Mouse (Mus musculus): ENCODE results near the gene Plekhh1.
"Not testable (repeated sequence)": the region's sequence is repeated elsewhere in the genome, so short reads cannot be mapped to it uniquely, and the experiment has no call there.

Gene Plekhh1

GRCm38 (mm10) chr12:79028911-79029861 lies at the start of gene Plekhh1:
TSS of gene Plekhh1 (plus strand) at chr12:79029163.
- peak; percentile 39 for DNase-seq

- DNase-seq = peak; percentile 78
Measured at GRCm38 (mm10) chr12:78980683-78981091, 48.3 kb upstream of the Plekhh1 start.

DNA sequence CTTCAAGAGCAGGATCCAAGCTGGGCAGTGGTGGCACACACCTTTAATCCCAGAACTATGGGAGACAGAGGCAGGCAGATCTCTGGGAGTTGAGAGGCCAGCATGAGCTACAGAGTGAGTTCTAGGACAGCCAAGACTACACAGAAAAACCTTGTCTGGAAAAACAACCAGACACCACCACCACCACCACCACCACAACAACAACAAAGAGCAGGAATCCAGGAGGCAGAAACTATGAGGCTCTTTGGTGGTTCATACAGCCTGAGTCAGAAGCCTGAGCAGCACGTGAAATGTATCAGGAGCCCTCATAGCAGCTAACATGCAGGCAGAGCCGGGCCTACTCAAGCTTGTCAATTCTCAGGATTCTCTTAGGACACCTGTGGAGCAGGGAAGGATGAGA lies 47.8 kb upstream of the Plekhh1 start:
- peak; percentile 47 for DNase-seq

DNA sequence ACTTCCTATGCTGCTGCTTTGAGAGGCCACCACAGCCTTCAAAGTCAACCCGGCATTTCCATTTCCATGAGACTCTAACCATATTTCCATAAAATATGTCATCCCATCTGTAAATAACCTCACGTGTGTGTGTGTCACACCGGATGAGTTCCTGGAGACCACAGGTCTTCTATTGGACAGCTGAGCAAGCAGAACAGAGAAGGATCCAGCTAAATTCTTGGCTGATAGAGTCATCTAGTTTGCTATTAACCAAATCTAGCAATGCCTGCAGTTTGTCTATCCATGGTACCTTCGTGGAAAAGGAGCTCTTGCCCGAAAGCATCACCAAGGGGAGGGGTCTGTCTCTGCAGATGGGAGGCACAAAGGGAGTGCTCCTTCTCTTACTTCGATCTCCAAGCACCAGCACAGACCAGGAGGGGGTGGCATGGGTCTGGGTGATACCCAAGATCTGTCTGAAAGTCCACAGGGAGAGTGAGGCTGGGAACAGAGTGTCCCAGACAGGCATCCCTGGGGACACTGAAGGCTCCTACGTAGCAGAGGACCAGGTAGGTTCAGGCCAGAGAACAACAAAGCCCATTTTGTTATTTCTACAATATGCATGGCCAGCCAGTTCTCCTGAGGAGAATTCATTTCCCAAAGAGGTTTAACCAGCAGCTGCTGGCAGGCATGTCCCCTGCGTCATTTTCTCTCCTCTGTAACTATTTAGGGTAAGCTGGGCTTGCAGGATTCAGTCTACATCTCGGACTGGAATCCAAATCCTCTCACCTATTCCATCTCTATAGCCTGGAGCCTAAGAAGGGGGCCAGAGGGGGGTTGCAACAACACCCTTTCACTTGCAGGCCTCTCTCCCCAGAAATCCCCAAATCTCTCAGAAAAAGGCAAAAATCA lies 46.8 kb upstream of the Plekhh1 start:
- peak; percentile 17 for DNase-seq

DNA sequence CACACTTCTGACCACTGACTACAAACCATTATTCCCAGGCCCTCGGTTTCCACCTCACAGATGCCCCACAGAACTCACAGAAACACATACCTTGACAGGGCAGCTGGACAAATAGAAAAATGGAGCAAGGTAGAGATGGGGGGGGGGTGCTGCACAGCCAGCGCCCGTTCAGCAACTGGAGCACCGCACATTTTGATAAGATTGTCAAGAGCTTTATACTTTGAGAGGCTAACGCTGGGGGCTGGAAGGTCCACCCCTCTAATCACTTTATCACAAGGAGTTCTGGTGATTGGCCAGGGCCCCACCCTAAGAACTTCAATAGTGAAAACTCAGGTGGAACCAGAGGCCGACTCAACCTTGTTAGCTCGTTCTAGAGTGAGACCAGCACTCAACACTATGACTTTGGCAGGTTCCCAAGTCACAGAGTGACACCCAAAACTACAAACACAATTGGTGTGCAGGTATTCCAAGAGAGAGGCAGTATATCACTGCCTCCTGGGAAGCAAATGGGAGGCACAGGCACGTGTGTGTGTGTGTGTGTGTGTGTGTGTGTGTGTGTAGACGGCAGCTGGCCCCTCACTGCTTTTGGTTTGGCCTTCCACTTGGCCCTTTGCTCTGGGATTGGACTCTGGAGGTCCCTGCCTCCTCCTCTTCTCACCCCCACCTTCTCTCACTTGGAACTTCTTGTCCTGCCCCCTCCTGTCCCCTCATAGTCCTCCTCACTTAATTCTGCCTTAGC lies 45.5 kb upstream of the Plekhh1 start:
- DNase-seq = no peak

- DNase-seq = no peak
Measured at GRCm38 (mm10) chr12:78984035-78984432, 44.9 kb upstream of the Plekhh1 start.

DNA sequence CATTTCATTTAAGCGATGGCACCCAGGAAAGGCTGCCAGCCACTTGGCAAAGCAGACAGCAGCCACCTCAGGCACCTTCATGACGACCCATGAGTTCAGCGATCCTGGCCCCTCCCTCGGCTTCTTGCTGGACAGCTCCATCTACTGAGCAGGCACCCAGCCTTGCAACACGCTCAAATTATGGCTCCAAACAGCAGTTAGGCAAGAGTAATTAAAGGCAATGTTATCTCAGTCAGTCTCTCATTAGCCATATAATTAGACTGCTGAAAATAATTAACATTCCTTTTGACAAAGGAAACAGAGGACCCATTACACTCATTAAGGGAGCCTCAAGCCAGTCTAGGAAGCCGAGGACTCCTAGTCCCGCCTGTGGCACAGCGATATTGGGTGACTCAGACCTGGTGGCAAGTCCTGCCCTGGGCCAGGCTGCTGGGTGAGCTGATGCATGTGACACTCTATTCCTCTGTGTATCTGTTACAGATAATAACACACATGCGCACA lies 41.3 kb upstream of the Plekhh1 start:
- DNase-seq = no peak

GRCm38 (mm10) chr12:78996271-78996670 lies 32.7 kb upstream of the Plekhh1 start:
- DNase-seq = no peak

GRCm38 (mm10) chr12:78996711-78997110 lies 32.3 kb upstream of the Plekhh1 start:
- DNase-seq = no peak

DNA sequence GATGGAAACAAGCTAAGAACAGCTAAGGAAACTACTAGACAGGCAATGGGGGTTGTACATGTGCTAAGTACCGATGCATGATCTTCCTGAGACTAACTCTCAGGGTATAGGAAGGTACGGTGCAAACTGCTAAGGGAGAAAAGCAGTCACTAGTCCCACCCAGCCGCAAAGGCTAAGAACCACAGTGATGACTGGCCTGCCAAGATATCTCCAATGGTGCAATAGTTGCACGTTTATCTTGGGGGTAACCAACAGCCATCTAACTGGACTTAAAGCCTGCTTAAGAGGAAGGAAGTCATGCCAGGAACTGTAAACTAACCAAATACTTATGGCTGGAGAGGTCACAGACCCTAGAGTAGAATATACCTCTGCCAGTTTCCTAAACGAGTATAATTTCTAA lies 26.6 kb upstream of the Plekhh1 start:
- DNase-seq = no peak

DNA sequence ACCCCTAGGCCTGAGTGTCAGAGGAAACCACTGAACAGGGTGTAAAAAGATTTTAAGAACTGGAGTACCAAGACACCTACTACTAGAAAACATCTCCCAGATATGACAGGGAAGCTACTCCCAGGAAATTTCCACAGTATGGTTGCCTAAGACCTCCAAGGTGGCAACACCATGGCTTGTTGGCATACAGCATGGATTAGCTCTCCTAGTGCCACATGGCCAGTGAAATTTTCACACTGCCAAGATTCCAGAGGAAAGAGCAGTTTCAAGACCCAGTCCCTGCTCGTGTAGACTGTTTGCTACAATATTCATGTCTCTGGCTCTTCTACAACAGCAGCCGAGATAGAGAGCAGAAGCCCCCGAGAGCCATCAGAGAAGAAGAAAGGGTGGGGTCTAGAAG lies 26.0 kb upstream of the Plekhh1 start:
- no peak for DNase-seq

DNA sequence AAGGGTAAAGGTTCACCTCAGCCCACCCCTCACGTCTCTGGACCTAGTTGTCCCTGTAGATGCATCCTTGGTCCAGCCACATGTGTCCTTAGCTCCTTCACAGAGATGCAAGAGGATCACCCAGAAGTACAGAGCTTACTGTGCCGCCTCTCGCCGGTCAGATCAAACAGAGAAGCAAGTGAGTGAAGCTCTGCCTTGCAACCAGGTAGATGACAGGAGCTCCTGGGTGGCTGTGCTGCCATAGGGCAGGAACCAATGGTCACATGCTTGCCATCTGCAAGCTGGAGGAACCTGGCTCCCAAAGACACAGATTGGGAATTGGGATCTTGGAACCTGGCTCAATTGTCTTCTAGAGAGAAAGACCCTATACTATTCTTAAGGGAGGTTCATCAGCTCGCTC lies 23.5 kb upstream of the Plekhh1 start:
- DNase-seq = no peak

- no peak for DNase-seq
Measured at GRCm38 (mm10) chr12:79006076-79006475, 22.9 kb upstream of the Plekhh1 start.

DNA sequence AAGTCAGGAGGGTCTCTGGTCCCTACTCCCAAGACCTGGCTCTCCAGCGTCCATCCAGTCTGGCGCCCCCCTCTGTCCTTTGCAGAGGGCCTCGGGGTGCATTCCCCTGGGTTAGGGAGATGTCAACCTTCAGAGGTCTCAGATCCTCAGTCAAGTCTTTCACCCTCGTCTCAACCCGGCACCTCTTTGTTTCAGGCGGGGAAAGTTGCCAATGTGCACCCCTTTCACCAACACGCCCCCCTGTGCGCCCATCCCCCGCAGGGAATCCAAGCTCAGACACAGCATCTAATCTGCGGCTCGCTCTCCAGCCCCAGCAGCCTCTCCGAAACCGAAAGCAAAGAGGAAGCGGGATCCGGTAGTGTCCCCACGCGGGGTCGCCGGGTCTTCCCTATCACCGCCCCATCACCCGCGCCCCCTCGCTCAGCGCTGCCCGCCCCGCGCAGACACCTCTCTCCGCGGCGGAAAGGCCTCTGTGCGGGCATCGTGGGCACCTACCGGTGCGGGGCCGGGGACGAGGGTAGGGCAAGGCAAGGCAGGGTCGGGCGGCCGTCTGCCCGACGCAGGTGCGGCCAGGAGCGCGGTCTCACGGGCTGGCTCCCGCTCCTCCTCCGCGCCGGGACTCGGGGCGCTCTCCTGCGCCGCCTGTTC lies 22.4 kb upstream of the Plekhh1 start:
- DNase-seq = peak; percentile 74

- peak; percentile 71 for DNase-seq
Measured at GRCm38 (mm10) chr12:79007126-79007753, 21.7 kb upstream of the Plekhh1 start, which contains the start of gene Tmem229b. TSS of gene Tmem229b (minus strand) at chr12:79007627.

DNA sequence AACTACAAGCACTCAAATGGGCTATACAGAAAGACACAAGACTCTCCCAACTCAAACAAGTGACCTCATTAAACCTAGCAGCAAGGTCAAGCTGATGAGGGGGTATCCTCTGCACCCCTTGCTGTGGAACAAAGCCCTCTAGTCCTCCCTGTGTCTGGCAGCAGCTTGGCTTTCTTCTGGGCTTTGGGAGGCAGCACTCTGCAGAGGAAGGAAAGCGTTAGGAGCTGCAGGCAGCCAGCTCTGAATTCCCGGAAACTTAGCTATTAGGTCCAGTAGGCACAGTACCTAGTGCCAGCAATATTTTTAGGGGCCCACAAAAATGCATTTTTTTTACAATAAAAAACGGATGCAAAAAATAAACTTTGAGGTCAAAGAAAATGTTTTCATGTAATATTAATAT lies 18.4 kb upstream of the Plekhh1 start:
- DNase-seq = no peak

DNA sequence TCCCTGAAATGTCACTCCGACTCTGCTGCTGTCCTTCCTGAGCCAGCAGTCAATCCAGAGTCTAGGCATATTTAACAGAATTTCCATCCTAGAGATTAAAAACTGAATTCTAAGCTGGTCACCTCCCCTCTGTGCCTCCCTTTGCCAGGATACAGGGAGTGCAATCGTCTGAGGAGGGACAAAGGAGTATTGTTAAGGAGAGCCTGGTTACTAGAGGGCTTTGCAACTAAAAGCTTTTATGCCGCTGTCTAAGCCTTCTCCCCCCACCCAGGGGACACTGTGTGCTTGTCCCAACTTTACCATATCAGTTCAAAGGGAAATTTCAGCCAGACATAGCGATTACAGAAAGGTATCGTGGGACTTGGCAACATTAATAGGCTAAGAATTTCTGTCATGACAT lies 12.9 kb upstream of the Plekhh1 start:
- DNase-seq = no peak

DNA sequence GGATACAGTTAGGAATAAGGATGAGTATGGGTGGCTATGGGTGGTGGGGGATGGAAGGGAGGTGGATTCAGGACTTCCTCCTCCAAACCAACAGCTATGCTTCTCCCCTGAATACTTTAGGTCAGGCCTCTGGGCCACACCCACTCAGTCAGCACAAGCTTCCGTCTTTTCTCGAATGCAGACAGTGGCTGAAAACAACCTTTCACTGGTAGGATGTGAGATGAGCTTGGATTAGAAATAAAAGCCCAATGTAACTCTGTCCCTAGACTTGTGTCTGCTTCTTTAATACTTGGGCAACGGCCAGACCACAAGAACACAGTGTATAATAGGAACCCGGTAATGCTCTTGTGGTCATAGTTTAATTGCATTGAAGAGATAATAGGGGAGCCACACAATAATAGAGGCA lies 11.0 kb upstream of the Plekhh1 start:
- DNase-seq = peak; percentile 29

DNA sequence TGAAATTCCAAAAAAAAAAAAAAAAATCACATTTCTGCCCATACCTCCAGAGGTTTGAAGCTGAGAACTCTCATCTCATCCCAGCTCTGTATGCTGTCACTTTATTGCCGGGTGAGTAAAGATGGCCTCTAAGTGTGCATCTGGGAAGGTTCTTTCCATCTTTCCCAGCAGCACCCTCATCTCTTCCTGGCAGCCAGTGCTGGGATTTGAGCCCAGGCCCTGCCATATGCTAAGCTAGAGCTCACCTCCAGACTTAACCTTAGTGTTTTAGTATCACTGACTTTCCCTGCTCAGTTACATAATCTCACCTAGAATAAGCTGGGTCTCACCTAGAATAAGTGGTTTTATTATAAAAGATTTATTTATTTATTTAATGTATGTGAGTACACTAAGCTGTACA lies 7.1 kb upstream of the Plekhh1 start:
- DNase-seq = no peak

DNA sequence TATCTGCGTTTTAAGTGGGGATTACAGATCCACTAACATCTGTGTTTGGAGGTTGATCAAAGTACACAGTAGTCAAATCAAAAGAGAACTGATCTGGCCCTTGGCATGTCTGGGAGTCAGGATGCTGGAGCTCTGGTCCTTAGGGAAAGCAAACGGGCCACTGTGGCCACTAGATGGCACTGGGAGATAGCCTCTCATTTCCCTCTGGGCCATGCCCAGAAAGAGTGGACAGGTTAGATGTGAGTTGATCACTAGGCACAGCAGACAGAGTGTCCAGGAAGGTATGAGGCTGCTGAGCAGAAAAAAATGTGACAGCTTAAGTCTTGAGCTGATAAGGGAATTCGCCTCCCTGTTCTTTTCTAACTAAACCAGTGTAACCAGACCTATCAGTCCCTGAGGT lies 6.1 kb upstream of the Plekhh1 start:
- peak; percentile 47 for DNase-seq

DNA sequence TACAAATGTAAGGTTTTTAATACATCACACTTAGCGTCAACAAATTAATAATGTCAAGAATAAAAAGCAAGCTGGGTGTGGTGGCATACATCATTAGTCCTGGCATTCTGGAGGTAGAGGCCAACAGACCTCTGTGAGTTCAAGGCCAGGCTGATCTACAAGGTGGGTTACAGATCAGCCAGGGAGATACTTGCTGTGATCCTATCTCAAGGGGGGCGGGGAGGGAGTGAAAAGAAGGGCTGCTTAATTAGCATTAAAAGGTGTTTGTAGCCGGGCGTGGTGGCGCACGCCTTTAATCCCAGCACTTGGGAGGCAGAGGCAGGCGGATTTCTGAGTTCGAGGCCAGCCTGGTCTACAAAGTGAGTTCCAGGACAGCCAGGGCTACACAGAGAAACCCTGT lies 1.4 kb upstream of the Plekhh1 start:
- DNase-seq = not testable (repeated sequence)

- no peak for DNase-seq
Measured at GRCm38 (mm10) chr12:79034331-79034730, 5.4 kb downstream of the Plekhh1 start.

Measured in thymus, postnatal 14 days (tissue).